Mouse (Mus musculus): ENCODE measurements around the gene Tecpr2. TPM values are rescaled to one million over a fixed set of nuclear protein-coding genes. Genes with fewer than 3 reads are reported as not detected.

Tecpr2 gene
- polyA plus RNA-seq, 1 experiment, result 5.3 TPM

DNA sequence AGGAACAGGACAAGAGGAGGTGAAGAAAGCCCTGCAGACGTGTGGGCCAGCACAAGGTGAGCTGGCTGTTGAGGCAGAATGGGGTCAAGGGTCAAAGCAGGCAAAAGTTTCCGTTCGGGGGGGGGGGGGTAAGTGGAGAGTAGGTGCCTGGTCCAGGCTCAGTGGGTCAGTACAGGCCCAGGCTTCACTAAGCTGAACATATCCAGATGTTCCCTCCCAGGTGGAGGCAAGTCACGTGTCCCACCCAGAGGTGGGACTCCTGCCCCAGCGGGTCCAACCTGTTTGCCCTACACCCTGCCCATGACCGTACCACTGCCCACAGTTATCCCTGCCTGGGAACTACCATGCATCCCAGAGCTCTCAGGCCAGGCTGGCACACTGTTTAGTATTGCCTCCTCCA, 116.7 kb downstream of the Tecpr2 start:
- TF ChIP-seq CTCF (IDR thresholded peaks at IDR 0.05; ENCODE audit: insufficient read depth, low read length), result no peak
- no peak for TF ChIP-seq POLR2A (IDR thresholded peaks at IDR 0.05; ENCODE audit: borderline replicate concordance, extremely low read depth, low read depth, low read length)
- peaks cover 15% of the 10 kb centered on the region for H3K4me1 ChIP-seq (ENCODE audit: control insufficient read depth, insufficient read depth, low read length)
- DNase-seq, result no peak
- WGBS, result 78% methylated on average over 6 of the region's 6 CpGs
- no peak overlapping the region for H3K4me3 ChIP-seq (replicated peaks; ENCODE audit: extremely low read depth, low read depth, low read length)

DNA sequence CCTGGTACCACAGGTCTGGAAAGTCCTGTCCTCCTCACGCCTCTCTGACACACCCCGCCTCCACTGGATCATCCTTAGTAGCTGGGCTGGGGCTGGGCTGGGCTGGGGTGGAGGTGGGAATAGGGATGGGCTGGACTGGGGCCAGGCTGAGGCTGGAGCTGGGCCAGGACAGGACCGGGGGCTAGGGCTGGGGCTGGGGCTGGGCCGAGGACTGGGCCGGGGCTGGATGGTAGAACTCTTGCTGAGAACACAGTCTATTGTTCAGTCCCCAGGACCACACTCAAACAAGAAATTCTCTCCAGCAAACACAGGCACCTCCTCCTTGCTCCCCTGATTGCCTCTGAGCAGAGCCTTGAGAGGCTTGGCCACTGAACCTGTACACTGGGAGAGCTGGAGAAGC, 117.3 kb downstream of the Tecpr2 start:
- H3K4me1 ChIP-seq (ENCODE audit: control insufficient read depth, insufficient read depth, low read length), result peaks cover 15% of the 10 kb centered on the region
- DNase-seq, result no peak
- H3K4me3 ChIP-seq (replicated peaks; ENCODE audit: extremely low read depth, low read depth, low read length), result no peak overlapping the region
- TF ChIP-seq POLR2A (IDR thresholded peaks at IDR 0.05; ENCODE audit: borderline replicate concordance, extremely low read depth, low read depth, low read length), result no peak
- no peak for TF ChIP-seq CTCF (IDR thresholded peaks at IDR 0.05; ENCODE audit: insufficient read depth, low read length)
- WGBS, result 52% methylated on average over 5 of the region's 5 CpGs

DNA sequence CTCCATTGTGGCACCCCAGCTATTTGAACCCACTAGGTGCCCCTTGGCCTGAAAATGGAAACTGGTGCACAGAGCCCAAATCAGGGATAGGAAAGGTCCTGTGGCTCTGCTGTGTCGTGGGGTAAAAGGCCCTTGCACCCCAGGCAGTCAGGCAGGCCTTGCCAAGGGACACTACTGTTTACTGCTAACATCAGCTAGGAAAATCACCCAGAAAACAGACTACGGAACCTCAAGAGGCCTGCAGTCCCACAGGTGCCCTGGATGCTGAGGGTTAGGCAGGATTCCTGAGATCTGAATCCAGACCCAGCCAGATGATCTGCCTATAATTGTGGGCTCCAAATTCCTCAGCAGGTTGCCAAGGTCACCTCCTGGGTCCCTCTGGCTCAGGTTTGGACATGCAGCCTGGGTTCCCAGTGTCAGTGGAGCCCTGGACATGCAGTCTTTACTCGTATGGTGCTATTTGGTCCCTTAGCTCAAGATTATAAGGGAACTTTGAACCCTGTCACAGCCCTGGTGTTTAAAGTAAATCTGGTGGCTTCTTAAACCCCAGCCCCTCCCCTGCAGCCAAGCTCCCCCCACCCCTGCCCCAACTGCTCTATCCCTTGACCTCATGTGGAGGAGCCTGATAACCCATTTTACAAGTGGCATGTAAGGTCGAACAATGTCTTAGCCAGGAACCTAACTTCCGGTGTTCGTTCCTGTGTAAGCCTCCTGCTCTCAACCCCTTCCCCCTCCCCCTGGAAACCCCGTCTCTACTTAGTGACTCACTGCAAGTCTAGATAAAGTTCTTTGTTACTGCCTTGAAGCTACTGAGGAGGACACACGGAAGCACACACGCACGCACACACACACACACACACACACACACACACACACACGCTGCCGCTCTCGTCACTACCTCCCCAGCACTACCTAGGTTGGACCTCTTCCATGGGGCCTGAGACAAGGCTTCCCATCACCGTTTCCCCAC, 118.4 kb downstream of the Tecpr2 start:
- no peak for DNase-seq
- Histone ChIP-seq H3K4me1 (ENCODE audit: control insufficient read depth, insufficient read depth, low read length) (peaks cover 15% of the 10 kb centered on the region), H3K4me3 (replicated peaks; ENCODE audit: extremely low read depth, low read depth, low read length) (no peak overlapping the region)
- WGBS, result 40% methylated on average over 14 of the region's 14 CpGs
- TF ChIP-seq POLR2A (IDR thresholded peaks at IDR 0.05; ENCODE audit: borderline replicate concordance, extremely low read depth, low read depth, low read length), result no peak
- no peak for TF ChIP-seq CTCF (IDR thresholded peaks at IDR 0.05; ENCODE audit: insufficient read depth, low read length)

DNA sequence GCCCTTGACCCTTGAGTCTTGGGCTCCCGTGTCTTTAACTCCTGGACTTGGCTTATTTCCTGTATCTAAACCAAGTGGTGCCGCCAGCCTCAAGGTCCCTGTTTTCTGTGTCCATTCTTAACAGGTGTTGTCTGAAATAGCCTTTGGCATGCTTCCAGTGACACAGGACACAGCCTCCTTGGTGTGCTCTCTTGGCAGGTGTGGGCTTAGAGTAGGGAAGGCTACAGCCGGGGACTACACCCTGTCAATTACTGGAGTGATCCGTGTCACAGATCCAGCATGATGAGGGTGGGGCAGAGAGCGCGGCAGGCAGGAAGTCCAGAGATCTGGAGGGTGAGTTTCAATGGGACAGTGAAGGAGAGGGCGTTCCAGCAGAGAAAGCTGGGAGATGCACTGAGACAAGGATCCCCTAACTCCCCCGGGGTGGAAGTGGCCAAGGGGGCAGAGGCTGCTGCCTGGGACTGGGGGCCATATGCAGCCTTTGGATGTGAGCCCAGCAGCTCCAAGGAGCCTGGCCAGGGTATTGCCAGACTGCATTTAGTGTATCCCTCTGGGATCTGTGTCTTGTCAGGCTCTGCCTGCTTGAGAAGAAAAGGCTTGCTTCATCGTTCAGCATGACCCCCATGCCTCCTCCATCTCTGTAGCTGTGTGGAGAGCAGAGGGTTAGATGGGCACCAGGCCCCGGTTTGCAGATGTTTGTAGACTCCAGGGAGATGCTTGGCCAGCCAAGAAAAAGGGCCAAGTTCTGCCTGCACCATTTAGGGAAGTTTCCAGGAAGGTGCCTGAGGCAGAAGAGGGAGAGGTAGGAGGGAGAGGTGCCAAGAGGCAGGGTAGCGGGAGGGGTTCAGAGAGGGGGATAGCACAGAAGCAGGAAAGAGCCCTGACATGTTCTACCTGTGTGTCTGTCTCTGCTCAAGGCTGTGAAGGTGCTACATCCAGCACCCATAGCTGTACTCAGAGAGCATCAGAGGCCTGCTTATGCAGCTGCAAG, 119.7 kb downstream of the Tecpr2 start:
- 28% methylated on average over 11 of the region's 11 CpGs for WGBS
- no peak for TF ChIP-seq CTCF (IDR thresholded peaks at IDR 0.05; ENCODE audit: insufficient read depth, low read length)
- TF ChIP-seq POLR2A (IDR thresholded peaks at IDR 0.05; ENCODE audit: borderline replicate concordance, extremely low read depth, low read depth, low read length), result no peak
- DNase-seq, result no peak
- peaks cover 15% of the 10 kb centered on the region for H3K4me1 ChIP-seq (ENCODE audit: control insufficient read depth, insufficient read depth, low read length)
- H3K4me3 ChIP-seq (replicated peaks; ENCODE audit: extremely low read depth, low read depth, low read length), result no peak overlapping the region

DNA sequence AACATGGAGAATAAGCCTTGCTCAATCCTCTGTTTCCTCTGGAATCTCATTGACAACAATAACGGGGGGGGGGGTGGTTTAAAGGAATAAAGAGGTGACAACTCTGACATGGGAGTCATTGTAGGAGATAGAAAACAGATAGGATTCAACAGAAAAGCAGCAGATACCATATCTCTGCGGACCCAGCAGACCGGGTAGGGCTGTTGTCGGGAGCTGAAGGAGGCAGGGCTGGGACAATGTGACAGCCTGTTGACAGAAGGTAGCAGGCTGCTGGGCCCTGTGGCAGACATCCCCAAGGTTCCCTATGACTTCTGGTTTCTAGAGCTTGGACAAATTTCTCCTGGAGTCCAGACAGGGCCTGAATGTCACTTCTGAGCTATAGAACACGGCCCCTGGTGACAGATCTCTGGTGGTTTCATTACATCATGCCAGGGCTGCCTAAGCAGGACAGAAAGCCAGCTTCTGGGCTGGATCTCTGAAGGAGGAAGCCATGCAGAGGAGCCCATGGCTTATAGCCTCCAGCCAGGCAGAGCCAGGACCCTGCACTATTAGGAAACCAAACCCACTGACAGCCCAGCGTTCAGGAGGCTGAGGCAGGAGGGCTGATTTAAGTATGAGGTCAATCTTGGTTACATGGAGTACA, 120.7 kb downstream of the Tecpr2 start:
- no peak for DNase-seq

DNA sequence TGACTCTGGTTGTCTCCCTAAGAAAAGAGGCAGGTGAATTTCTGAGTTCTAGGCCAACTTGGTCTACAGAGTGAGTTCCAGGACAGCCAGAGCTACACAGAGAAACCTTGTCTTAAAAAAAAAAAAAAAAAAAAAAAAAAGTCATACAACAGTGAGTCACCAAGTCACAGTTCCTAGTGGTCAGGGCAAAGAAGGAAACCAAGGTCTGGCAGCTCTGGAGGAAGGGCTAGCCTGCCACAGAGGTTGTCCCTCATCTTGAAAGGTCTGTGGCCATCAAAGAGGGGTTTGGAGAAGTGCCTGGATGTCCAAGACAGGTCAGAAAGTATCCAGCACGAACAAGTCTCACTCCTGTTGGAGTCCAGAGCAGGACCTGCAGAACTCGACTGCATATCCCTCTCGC, 127.7 kb downstream of the Tecpr2 start:
- H3K4me3 ChIP-seq (replicated peaks; ENCODE audit: extremely low read depth, low read depth, low read length), result no peak overlapping the region
- TF ChIP-seq POLR2A (IDR thresholded peaks at IDR 0.05; ENCODE audit: borderline replicate concordance, extremely low read depth, low read depth, low read length), result no peak
- TF ChIP-seq CTCF (IDR thresholded peaks at IDR 0.05; ENCODE audit: insufficient read depth, low read length), result no peak
- DNase-seq, result no peak
- 79% methylated on average over 3 of the region's 3 CpGs for WGBS
- H3K4me1 ChIP-seq (ENCODE audit: control insufficient read depth, insufficient read depth, low read length), result no peaks in the 10 kb centered on the region

More for the DNA sequence above, 120.7 kb downstream of the Tecpr2 start:
- peaks cover 15% of the 10 kb centered on the region for H3K4me1 ChIP-seq (ENCODE audit: control insufficient read depth, insufficient read depth, low read length)
- WGBS, result 63% methylated on average over 6 of the region's 6 CpGs
- no peak for TF ChIP-seq CTCF (IDR thresholded peaks at IDR 0.05; ENCODE audit: insufficient read depth, low read length)
- no peak overlapping the region for H3K4me3 ChIP-seq (replicated peaks; ENCODE audit: extremely low read depth, low read depth, low read length)

DNA sequence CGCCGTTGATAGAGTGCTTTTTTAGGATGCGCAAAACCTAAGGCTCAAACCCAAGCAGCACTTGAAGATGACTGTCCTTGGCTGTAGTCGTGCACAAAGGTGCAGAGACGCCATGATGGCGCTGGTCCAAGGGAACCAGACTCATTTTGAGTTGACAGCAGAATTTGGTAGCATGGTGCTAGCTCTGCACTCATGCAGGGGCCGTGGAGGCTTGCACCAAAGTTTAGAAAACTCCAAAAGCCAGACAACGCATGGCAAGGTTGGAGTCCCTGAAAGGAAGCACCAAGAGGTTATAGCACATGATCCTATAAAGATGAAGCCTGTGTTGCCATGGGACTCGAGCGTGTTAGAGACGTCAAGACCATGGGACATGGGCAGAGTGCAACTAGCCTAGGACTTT, 129.0 kb downstream of the Tecpr2 start:
- Histone ChIP-seq H3K4me3 (replicated peaks; ENCODE audit: extremely low read depth, low read depth, low read length) (no peak overlapping the region), H3K4me1 (ENCODE audit: control insufficient read depth, insufficient read depth, low read length) (no peaks in the 10 kb centered on the region)
- TF ChIP-seq POLR2A (IDR thresholded peaks at IDR 0.05; ENCODE audit: borderline replicate concordance, extremely low read depth, low read depth, low read length) (no peak), CTCF (IDR thresholded peaks at IDR 0.05; ENCODE audit: insufficient read depth, low read length) (no peak)
- 92% methylated on average over 11 of the region's 11 CpGs for WGBS
- no peak for DNase-seq

DNA sequence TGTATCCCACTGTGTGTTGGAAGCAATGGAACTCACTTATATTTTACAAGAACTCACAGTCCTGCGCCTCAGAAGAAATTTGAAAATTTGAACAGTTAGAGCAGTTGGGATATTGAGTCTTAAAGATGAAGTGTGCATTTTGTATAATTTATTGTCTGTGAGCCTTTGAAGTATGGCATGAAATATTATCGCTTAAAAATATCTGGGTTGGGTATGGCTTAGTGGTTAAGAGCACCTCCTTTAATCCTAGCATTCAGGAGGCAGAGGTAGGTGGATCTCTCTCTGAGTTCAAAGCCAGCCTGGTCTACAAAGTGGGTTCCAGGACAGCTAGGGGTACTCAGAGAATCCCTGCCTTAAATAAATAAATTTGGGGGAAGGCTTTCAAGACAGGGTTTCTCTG, 130.0 kb downstream of the Tecpr2 start:
- Histone ChIP-seq H3K4me1 (ENCODE audit: control insufficient read depth, insufficient read depth, low read length) (no peaks in the 10 kb centered on the region), H3K4me3 (replicated peaks; ENCODE audit: extremely low read depth, low read depth, low read length) (no peak overlapping the region)
- no peak for DNase-seq
- TF ChIP-seq CTCF (IDR thresholded peaks at IDR 0.05; ENCODE audit: insufficient read depth, low read length), result no peak
- TF ChIP-seq POLR2A (IDR thresholded peaks at IDR 0.05; ENCODE audit: borderline replicate concordance, extremely low read depth, low read depth, low read length), result no peak
- 90% methylated on average over 2 of the region's 2 CpGs for WGBS

DNA sequence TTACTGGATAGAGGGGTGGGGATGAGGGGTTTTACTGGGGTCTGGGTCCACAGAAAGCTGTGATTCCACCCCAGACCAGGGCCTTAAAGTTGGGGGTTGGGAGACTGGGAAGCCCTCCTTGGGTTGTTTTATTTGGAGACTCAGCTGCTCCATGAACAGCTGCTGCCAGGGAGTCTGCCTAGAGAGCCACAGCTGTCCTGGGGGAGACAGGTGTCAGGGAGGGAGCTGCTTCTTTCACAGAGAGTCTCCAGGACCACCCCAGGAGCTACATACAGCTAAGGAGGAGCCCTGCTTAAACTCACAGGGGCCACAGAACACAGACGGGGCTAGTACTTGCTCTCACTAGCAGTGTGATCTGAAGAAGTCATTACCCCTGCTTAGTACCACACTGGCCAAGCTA, 132.1 kb downstream of the Tecpr2 start:
- TF ChIP-seq CTCF (IDR thresholded peaks at IDR 0.05; ENCODE audit: insufficient read depth, low read length) (no peak), POLR2A (IDR thresholded peaks at IDR 0.05; ENCODE audit: borderline replicate concordance, extremely low read depth, low read depth, low read length) (no peak)
- Histone ChIP-seq H3K4me3 (replicated peaks; ENCODE audit: extremely low read depth, low read depth, low read length) (no peak overlapping the region), H3K4me1 (ENCODE audit: control insufficient read depth, insufficient read depth, low read length) (no peaks in the 10 kb centered on the region)
- DNase-seq, result no peak
- WGBS, result 30% methylated on average over 1 of the region's 1 CpGs
